Mouse (Mus musculus) neural tube, embryonic 14.5 days (tissue): ENCODE measurements around the gene Ppp2r1b. TPM values are rescaled to one million over a fixed set of nuclear protein-coding genes. Genes with fewer than 3 reads are reported as not detected.

Source experiments
- ATAC-seq: fragments of 200-750 bp; cut with Nextera tagmentation; 2 replicates; pipeline ENCODE4 v1.8.0; 2017; ENCODE audit warnings: low read depth, mild to moderate bottlenecking, moderate TSS enrichment, moderate library complexity
- H3K27ac ChIP-seq: fragments of 300-500 bp; sonication (generic); 2 replicates; pipeline ENCODE4 v1.5.1; 2014; ENCODE audit warnings: low read depth, mild to moderate bottlenecking, control low read depth, low read length, moderate library complexity, mixed read lengths
- H3K27me3 ChIP-seq: fragments of 300-500 bp; sonication (generic); 2 replicates; pipeline ENCODE4 v1.6.1; 2014; ENCODE audit warnings: low read length; ENCODE audit not compliant: control insufficient read depth, insufficient read depth
- H3K36me3 ChIP-seq: fragments of 300-500 bp; sonication (generic); 2 replicates; pipeline ENCODE4 v1.6.1; 2014; ENCODE audit warnings: low read length, mixed read lengths; ENCODE audit not compliant: control insufficient read depth, insufficient read depth
- H3K4me1 ChIP-seq: fragments of 300-500 bp; sonication (generic); 2 replicates; pipeline ENCODE4 v1.6.1; 2014; ENCODE audit warnings: low read length; ENCODE audit not compliant: control insufficient read depth, insufficient read depth
- H3K4me2 ChIP-seq: fragments of 300-500 bp; sonication (generic); 2 replicates; pipeline ENCODE4 v1.6.1; 2014; ENCODE audit warnings: mild to moderate bottlenecking, low read depth, low read length, control low read depth
- H3K4me3 ChIP-seq: fragments of 300-500 bp; sonication (generic); 2 replicates; pipeline ENCODE4 v1.5.1; 2014; ENCODE audit warnings: low read depth, low read length, control low read depth, mixed read lengths
- H3K9ac ChIP-seq: fragments of 300-500 bp; sonication (generic); replicated peaks from 2 replicates; pipeline ENCODE4 v1.6.1; 2014; ENCODE audit warnings: low read depth, mild to moderate bottlenecking, control low read depth, low read length, mixed read lengths
- H3K9me3 ChIP-seq: fragments of 300-500 bp; sonication (generic); 2 replicates; pipeline ENCODE4 v1.6.1; 2016; ENCODE audit warnings: low read length; ENCODE audit not compliant: control insufficient read depth
- WGBS: fragments of 180-500 bp; shearing (Covaris S2); extraction: QIAGEN DNeasy Blood & Tissue Kit; methylation state at CpG from one replicate; pipeline ENCODE4 v1.1.7; 2014; 5-methylcytosine and 5-hydroxymethylcytosine counted together
- polyA plus RNA-seq: library from polyadenylated mRNA; unstranded; fragments of >200 nt; fragmentation: Nextera tagmentation; extraction: Ambion mirVana; gene quantifications from 2 replicates; pipeline ENCODE4 v1.2.1, GENCODE M21; 2014

The Ppp2r1b gene
- polyA plus RNA-seq, 1 experiment from 2014 or later: 44.1 TPM

DNA sequence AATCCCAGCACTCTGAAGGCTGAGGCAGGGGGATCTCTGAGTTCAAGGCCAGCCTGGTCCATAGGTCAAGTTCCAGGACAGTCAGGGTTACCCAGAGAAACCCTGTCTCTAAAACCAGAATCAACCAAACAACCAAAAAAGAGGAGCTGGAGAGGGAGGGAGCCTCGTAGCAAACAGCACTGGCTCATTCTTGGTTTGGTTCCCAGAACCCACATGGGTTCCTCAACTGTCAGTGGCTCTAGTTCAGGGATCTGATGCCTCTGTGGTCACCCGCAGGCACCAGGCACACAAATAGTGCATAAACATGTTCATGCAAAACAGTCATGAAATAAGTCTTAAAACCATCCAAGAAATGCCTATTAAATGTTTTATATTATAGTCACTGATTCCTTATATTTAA lies 23.1 kb downstream of the Ppp2r1b start:
- Histone ChIP-seq H3K9ac (no peak overlapping the region), H3K4me1 (no peaks in the 10 kb centered on the region), H3K4me2 (no peak overlapping the region), H3K27me3 (no peaks in the 10 kb centered on the region), H3K4me3 (no peak overlapping the region), H3K36me3 (peaks cover 33% of the 10 kb centered on the region), H3K27ac (no peak overlapping the region), H3K9me3 (no peaks in the 10 kb centered on the region)
- WGBS: 85% methylated on average over 2 of the region's 2 CpGs
- no peak for ATAC-seq

DNA sequence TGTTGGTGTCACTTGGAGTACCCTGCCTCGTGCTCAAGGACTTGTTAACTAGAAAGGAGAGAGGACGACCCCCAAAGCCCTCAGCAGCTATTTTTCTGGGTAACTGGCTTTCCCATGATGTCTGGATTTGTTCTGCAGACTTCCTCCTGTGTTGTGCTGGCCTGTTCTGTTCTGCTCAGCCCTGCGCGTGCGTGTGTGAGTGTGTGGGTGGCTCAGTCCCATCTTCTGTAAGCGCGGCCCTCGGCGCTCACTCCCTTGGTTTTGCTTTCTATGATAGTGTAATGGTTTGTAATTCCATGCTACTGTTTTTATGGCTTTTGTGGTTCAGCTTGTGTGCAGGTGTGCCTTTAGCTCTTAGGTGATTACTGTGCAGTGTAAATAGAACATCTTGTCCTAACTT lies 28.1 kb downstream of the Ppp2r1b start:
- ATAC-seq: no peak
- H3K4me2 ChIP-seq: no peak overlapping the region
- H3K4me3 ChIP-seq: no peak overlapping the region
- no peak overlapping the region for H3K27ac ChIP-seq
- H3K36me3 ChIP-seq: peaks cover 11% of the 10 kb centered on the region; the same call in 1 of the 2 replicates
- no peak overlapping the region for H3K9ac ChIP-seq
- WGBS: 93% methylated on average over 9 of the region's 9 CpGs
- no peaks in the 10 kb centered on the region for H3K4me1 ChIP-seq
- H3K27me3 ChIP-seq: no peaks in the 10 kb centered on the region
- H3K9me3 ChIP-seq: no peaks in the 10 kb centered on the region

DNA sequence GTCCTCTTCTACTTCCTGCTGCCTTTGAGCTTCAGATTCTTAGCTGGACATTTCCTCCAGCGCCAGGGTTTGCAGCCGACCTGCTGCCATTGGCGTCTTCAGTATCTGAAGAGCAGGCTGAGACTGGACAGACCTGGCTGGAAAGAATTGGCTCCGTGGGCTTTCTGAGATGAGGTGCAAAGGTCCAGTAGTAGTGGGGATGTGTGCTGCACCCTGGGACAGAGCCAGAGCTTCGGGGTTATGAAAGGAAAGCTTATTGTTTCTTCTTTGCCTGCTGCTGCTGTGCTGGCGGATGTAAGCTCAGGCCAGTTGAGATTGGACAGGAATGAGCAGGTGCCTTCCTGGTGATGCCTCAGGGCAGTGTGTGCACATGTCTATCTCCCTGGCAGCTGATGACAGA lies 28.9 kb downstream of the Ppp2r1b start:
- Histone ChIP-seq H3K4me2 (no peak overlapping the region), H3K36me3 (peaks cover 12% of the 10 kb centered on the region; the same call in 1 of the 2 replicates), H3K27me3 (no peaks in the 10 kb centered on the region), H3K27ac (no peak overlapping the region), H3K9ac (no peak overlapping the region), H3K4me1 (no peaks in the 10 kb centered on the region), H3K9me3 (no peaks in the 10 kb centered on the region), H3K4me3 (no peak overlapping the region)
- 80% methylated on average over 6 of the region's 6 CpGs for WGBS
- no peak for ATAC-seq

DNA sequence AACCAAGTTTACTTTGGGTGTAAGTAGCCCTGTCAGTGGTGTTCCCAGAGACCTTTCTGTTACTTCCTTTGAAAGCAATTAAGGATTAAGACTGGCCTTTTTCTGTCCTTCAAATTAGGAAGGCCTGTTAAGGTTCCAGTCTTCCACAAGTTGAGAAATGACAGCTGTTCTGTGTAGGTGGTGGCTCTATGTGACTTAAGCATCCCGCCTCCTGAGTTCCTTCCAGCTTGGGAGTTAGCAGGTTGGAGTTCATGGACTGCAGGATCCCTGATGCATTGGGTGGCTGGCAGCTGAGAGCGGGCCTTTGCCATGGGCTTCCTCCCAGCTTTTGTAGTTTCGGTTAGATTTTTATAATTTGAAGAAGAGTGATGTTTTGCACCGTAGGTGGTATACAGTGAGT lies 30.4 kb downstream of the Ppp2r1b start:
- H3K36me3 ChIP-seq: peaks cover 23% of the 10 kb centered on the region
- no peak overlapping the region for H3K4me3 ChIP-seq
- no peaks in the 10 kb centered on the region for H3K9me3 ChIP-seq
- 99% methylated on average over 4 of the region's 4 CpGs for WGBS
- ATAC-seq: no peak
- H3K4me2 ChIP-seq: no peak overlapping the region
- no peak overlapping the region for H3K9ac ChIP-seq
- no peak overlapping the region for H3K27ac ChIP-seq
- H3K4me1 ChIP-seq: no peaks in the 10 kb centered on the region
- no peaks in the 10 kb centered on the region for H3K27me3 ChIP-seq

DNA sequence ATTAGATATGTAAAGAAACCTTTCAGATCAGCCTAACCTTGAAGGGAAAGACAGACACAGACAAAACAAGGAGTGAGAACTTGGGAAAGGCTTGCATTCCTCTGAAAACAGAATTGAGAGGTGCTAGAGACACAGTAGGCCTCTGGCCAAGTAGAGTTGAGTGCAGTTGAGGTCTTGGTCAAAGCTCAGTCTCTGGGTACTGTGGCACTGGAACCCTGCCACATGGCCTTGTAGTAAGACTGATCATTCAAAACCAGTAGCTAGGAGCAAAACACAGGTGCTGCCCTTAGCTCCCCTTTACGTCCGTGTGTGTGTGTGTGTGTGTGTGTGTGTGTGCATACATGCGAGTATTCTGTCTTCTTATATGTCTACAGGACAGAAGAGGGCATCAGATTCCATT lies 31.2 kb downstream of the Ppp2r1b start:
- H3K4me2 ChIP-seq: no peak overlapping the region
- no peaks in the 10 kb centered on the region for H3K9me3 ChIP-seq
- 90% methylated on average over 3 of the region's 3 CpGs for WGBS
- ATAC-seq: no peak
- no peaks in the 10 kb centered on the region for H3K4me1 ChIP-seq
- no peaks in the 10 kb centered on the region for H3K27me3 ChIP-seq
- peaks cover 26% of the 10 kb centered on the region for H3K36me3 ChIP-seq
- H3K4me3 ChIP-seq: no peak overlapping the region
- no peak overlapping the region for H3K27ac ChIP-seq
- no peak overlapping the region for H3K9ac ChIP-seq

DNA sequence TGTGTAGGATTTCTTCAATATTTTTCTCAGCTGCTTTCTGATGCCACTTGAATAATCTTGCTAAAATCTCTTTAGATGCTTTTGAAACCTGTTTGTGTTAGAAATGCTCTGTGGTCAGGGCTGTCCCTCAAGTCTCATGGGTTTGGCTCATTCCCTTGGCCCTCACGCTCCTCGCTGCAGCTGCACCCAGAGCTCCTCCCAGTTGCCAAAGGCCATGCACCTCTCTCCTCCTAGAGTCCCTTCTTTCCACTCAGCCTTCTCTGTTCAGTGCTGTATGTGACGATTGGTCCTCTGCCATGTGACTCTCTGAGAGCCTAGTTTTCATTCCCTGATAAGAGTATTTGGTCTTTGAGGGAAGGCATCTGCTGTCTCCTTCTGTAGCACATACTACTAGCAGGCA lies 32.3 kb downstream of the Ppp2r1b start:
- ATAC-seq: no peak
- WGBS: 91% methylated on average over 3 of the region's 3 CpGs
- Histone ChIP-seq H3K36me3 (peaks cover 27% of the 10 kb centered on the region), H3K9ac (no peak overlapping the region), H3K4me2 (no peak overlapping the region), H3K9me3 (no peaks in the 10 kb centered on the region), H3K4me3 (no peak overlapping the region), H3K27me3 (no peaks in the 10 kb centered on the region), H3K4me1 (no peaks in the 10 kb centered on the region), H3K27ac (no peak overlapping the region)

DNA sequence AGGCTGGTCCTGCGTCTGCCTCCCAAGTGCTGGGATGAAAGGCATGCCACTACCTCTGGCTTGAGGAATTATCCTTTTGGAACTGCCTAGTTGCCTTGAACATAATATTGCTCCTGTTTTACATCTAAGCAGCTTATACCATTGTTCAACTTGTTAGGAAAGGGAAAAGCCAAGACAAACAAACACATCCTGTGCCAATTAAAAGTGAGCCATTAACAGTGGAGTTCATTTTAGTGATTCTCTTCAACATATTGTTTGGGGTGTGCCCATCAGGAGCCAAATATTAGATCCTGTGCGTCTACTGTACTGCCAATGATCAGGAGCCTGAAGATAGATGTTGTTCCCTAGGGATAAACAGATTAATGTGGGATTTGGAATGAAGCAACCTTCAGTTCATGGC lies 37.1 kb downstream of the Ppp2r1b start:
- no peak overlapping the region for H3K9ac ChIP-seq
- WGBS: 89% methylated on average over 2 of the region's 2 CpGs
- H3K9me3 ChIP-seq: no peaks in the 10 kb centered on the region
- no peak overlapping the region for H3K4me3 ChIP-seq
- ATAC-seq: no peak
- no peak overlapping the region for H3K27ac ChIP-seq
- H3K4me1 ChIP-seq: peaks cover 7% of the 10 kb centered on the region
- H3K27me3 ChIP-seq: no peaks in the 10 kb centered on the region
- H3K4me2 ChIP-seq: no peak overlapping the region
- peaks cover 23% of the 10 kb centered on the region for H3K36me3 ChIP-seq

DNA sequence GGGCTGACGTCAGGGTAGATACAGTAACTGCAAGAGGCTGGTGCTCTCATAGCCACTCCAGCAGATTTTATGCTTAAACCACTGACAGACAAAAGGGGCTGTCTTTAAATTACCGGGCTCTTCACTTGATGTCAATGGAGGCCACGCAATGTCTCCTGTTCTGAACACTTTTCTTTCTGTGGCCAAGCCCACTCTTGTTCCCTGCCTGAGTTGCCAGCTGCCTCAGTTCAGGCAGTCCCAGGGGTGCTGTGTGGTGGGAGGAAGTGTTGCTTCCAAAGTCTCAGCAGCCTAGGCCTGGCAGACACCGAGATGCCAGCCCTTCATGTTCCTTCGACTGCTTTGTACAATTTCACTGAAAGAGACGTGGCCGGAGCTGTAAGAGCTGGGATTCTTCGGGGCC lies 39.0 kb downstream of the Ppp2r1b start:
- Histone ChIP-seq H3K27ac (no peak overlapping the region), H3K4me2 (no peak overlapping the region), H3K9ac (no peak overlapping the region), H3K4me3 (no peak overlapping the region), H3K36me3 (peaks cover 20% of the 10 kb centered on the region), H3K27me3 (no peaks in the 10 kb centered on the region), H3K4me1 (peaks cover 7% of the 10 kb centered on the region), H3K9me3 (no peaks in the 10 kb centered on the region)
- no peak for ATAC-seq
- 75% methylated on average over 8 of the region's 8 CpGs for WGBS

DNA sequence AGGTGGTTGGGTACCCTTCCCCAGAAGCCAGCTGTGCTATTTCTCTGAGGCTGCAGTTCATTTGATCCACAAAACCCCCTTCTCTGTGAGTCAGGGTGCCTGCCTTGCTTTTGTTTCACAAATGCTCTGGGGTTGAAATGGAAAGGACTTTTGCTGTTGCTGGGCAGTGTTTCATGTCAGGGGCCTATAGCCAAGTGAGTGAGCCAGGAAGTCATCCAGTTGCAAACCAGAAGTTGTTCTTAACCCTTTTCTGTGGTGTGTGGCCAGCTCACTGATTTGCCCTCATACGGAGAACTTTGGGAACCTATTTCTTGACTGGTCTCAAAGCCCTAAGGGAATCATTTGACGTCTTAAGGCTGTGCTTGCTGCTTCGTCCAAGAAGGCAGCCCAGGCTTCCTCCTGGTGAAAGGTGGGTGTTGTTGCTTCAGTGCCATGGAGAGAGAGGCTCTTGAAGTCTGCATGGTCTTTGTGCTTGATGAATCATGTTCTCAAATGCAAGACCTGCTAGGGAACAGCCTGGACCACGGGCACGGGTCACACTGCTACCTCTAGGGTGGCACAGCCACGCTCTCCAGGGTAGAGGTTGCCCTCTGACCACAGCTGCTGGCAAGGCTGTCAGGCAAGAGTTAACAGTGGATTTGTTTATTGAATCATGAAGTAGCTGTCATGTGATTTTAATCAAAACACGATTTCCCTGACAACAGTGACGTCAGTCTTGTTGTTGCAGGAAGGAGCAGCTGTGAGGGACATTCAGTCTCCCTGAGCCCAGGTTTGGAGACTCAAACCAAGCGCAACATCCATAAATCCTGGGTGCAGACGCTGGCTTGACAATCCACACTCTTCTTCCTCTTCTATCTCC lies 39.9 kb downstream of the Ppp2r1b start:
- Histone ChIP-seq H3K4me1 (peaks cover 7% of the 10 kb centered on the region), H3K36me3 (peaks cover 12% of the 10 kb centered on the region; the same call in 1 of the 2 replicates), H3K9me3 (no peaks in the 10 kb centered on the region), H3K4me2 (no peak overlapping the region), H3K27me3 (no peaks in the 10 kb centered on the region), H3K9ac (no peak overlapping the region), H3K27ac (no peak overlapping the region), H3K4me3 (no peak overlapping the region)
- no peak for ATAC-seq
- 68% methylated on average over 10 of the region's 10 CpGs for WGBS
